Mouse (Mus musculus): ENCODE results near the gene Cnn2.
"Not testable (repeated sequence)": the region's sequence is repeated elsewhere in the genome, so short reads cannot be mapped to it uniquely, and the experiment has no call there.

Cnn2 gene

DNA sequence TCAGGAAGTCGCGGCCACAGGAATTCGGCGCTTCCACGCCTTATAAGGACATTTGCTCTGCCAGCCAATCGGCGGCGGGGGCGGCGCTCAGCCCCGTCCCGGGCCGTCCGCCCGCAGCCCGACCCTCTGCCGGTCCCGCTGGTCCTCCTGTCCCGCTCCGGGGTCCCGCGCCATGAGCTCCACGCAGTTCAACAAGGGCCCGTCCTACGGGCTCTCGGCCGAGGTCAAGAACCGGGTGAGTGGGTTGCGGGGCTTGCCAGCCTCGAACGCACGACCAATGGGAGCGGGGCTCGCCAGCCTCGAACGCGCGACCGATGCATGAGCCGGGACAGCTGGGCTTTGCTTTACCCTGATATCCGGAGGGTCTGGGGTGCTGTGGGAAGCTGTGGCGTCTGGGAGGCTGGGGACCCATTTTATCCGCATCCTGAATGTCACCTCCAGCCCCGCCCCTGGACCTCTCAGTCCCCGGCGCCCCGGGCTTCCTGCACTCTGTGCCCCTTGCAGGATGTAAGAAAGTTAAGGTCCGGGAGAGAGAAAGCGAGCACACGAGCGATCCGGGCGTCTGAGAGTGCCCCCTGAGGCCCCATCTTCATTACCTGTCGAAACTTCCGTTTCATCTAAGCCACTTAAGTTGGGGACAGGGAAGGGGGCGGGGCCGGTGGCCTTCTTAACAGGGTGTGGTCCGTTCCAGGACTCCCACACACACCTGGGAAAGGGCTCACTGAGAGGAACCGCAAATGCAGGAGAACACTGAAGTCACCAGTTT, at the start of gene Cnn2:
Gene Cnn2 (plus strand): TSS at position 79 of the 766 bp plus-strand sequence.
- DNase-seq (ENCODE audit: low read depth, low spot score), result no peak

DNA sequence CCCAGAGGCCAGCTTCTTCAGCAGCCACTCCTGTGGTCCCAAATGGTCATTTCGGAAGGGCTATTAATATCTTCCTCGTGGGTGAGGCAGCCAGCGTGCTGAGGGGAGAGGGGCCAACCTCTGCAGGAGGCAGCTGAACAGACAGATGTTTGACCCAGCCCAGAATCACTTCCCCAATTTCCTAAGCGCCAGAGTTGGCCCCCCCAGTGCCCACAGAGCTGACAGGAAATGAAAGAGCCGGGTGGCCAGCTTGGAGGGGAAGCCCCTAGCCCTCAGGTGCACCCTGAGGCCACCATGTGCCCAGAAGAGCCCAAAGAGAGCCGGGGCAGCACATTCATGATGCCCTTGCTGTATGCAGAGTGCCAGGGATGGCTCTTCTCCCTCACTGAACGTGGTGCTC, 47.6 kb upstream of the Cnn2 start:
- no peak for DNase-seq (ENCODE audit: low read depth, low spot score)

DNA sequence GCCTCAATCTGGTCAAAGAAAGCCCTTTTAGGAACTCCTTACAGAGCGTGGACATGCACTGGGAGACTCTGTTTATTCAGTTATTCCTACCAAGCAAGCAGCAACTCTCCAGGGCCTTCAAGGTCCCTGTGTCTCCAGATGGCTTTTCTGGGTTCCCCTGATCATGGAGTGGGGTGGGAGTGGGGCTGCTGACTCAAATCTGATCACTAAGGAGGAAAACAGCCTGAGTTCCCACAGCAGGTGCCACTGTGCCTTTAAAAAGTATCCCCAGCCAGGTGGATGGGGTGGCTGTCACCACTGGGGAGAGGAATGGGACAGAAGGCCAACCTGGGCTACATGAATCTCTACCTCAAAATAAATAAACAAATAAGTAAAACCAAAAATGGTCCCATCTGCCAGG, 45.4 kb upstream of the Cnn2 start:
- no peak for DNase-seq (ENCODE audit: low read depth, low spot score)

DNA sequence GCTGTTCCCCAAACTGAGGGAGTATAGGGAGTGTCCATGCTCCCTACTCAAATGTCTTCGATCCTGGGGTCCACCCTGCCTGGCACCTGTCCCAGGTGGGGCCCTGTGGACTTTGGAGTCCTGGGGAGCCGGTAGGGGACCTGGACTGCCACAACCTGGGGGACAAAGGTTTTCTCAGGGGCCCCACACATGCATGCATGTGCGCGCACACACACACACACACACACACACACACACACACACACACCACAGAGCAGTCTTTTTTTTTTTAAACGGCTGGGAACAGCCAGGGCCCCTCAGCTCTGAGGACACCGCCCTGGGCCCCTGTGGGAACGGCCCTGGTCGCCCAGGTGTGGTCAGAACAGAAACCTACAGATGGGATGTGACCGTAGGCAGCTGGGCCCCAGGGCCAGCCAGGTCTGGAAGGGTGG, 44.9 kb upstream of the Cnn2 start:
- DNase-seq (ENCODE audit: low read depth, low spot score), result no peak

DNA sequence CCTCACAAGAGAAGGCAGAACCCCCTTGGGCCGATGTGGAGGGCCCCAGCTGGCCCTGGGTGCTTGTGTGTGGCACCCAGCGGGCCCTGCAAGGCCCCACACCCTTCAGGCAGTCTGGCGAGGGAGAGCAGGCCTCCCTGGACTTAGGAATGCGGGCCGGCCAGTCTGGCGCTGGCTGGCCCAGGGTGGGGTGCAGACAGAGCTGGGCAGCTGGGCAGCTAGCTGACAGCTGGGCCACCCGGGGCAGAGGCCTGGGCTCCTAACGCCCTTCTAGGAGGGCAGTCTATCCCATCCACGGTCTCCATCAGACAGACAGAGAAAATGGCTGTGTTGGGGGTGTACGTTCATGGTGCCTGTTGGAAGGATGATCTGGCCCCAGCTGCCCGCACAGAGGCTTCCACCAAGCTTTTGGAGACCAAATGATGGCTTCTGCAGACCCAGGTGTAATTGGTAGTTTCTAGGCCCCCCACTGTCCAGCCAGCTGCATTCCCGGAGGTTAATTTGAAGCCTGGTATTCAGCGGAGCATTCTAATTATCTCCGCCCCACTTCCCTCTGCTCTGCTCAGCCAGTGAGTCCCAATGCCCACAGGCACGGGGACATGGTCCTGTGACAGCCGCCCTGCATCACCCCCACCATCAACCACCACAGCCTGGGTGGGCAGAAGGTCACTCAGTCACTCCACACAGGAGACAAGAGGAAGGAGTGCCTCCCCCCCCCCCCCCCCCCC, 42.7 kb upstream of the Cnn2 start:
- no peak for DNase-seq (ENCODE audit: low read depth, low spot score)

DNA sequence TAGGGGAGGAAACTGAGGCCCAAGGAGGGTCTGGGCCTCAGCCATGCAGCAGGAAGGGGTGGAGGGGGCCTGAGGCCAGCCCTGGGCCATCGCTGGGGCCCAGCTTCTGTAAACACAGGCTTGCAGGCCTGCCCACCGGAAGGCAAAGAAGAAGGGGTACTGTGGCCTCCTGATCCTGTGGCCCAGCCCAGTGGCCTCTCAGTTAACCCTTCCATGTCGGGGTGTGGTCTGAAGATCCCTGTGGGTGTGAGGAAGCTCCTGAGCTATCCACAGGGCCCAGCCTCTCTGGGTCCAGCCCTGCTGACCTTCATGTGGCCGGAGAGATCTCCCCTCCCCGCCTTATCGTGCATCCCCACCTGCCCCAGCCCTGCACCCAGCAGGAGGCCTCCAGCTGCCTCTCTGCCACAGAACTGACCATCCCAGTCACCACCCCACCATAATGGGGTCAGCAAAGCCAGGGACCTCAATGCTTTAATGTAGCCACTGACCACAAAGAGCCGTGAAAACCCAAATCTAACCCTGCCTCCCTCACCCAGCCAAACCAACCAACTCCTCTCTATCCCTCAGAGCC, 41.5 kb upstream of the Cnn2 start:
- no peak for DNase-seq (ENCODE audit: low read depth, low spot score)

DNA sequence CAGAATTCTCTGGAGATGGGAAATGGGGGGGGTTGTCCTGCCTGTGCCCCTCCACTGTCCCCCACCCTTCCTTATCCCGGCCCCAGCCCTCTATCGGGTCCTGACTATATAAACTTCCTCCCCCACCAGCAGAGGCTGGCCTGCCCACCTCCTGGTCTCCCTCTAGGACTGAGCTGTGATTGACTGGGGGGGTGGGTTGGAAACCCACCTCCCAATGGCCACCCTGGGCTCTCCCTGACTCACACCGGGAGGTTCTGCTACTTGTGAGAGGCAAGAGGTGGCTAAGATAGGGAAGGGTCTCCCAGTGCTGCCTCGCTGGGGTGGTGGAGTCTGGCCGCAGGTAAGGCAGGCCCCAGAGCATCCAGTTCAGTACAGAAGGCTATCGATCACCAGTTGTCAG, 40.9 kb upstream of the Cnn2 start:
- no peak for DNase-seq (ENCODE audit: low read depth, low spot score)

DNA sequence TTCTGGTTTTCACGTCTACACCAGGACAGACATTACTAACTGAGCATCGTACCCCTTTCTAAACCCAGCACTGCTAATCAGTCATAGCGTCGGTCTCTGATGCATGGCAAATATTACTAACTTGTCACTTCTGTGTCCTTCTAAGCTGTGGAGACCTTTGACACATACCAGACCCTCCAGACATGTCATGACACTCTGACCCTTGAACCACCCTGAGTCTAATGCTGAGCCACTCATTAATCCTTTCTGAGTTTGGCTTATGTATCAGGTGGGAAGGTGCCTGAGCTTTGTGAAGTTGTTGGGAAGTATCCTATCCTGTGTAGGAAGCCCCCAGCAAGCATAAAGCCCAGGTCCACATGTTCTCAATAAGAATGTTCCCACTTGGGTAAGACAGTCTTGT, 38.5 kb upstream of the Cnn2 start:
- no peak for DNase-seq (ENCODE audit: low read depth, low spot score)

DNA sequence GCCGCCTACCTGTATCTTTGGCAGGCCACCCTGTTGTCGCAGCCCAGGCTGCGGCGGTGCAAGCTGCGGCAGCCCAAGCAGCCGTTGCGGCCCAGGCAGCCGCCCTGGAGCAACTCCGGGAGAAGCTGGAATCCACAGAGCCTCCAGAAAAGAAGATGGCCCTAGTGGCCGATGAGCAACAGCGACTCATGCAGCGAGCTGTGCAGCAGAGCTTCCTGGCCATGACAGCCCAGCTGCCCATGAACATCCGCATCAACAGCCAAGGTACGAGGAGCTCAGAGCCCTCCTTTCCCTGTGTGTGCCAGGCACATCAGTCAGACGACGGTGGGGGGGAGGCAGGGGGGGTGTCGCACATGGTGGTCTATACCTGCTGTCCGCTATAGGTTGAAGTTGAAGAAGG, 37.7 kb upstream of the Cnn2 start:
- no peak for DNase-seq (ENCODE audit: low read depth, low spot score)

DNA sequence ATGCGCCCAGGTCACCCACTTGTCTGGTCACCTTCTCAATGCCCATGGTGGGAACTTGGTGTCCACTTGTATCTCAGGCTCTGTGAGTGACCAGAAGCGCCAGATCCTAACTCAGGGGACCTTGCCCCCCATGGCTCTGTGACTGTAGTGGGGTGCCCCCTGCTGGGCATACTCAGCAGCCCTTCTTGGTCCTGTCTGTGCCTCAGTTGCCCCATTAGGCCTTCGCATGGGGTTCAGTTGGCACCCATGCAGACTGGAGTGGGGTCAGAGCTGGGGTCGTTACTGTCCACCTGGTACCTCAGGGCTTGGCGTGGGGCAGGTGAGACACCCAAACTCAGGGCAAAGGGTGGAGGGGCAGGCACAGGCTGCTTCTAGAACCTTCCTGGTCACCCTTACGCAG, 34.4 kb upstream of the Cnn2 start:
- DNase-seq (ENCODE audit: low read depth, low spot score), result no peak

DNA sequence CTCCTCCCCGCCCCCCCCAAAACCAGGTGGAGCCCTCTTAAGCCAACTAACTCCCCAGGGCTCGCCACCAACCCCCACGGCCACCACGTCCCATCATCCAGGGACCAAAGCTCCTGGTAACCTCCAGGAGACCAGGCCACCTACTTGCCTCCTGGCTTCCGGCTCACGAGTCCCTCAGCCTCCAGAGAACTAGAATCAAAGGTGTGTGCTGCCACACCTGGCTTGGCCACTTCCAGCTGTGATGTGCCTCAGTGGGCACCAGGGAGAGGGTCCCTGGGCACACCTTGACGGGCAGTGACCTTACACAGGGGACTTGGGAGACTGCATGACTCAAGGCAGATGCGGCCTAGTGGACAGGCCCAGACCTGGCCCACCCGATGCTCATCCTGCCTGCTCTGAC, 32.7 kb upstream of the Cnn2 start:
- no peak for DNase-seq (ENCODE audit: low read depth, low spot score)

DNA sequence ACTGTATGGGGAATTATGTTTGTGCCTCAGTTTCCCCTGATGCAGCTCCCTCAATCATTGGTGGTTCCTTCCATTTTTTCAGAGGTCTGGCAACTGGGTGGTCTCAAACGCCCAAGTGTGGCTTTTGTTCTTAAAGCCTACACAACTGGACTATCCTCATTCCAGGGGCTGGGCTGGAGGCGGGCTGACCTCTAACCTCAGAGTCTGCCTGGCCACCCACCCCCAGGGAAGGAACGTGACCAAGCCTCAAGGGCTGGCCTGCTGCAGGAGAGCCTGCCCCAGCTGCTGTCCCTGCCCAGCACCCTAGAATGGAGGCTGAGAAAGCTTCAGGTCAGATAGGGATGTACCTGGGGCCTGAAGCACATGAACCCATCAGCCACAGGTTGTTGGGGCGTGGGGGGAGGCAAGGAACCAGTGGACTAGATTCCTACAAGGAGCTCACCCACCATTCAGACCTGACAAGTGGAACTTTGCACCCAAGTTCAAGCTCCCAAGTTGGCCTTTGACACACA, 31.7 kb upstream of the Cnn2 start:
- DNase-seq (ENCODE audit: low read depth, low spot score), result no peak

DNA sequence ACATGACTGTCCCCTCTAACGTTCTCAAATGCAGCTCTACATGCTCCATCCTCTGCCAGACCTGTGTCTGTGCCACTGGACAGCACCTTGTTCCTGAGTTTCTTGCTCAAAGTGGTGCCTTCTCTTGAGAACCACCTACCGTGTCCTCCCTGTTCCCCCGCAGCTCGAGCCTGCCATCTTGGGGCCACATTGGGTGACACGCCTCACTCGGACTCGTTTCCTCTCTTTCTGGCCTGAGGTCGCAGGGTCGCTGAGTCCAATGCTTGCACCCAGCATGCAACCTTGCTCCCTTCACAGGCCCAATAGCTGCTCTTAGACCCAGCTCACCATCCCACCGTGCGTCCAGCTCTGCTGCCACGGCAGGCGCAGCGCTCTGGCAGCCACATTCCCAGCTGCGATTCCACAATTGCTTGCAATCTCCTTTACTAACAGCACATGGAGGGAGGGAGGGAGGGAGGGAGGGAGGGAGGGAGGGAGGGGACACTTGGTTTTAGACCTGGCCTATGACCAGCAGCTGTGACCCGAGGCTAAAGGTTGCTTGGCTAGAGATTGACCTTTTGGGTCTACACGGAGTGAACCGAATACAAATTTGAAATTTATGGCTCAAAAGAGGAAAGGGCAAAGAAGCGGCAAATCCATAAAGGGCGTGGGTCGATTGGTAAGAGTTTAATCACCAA, 30.1 kb upstream of the Cnn2 start:
- peak; percentile 61 for DNase-seq (ENCODE audit: low read depth, low spot score)

DNA sequence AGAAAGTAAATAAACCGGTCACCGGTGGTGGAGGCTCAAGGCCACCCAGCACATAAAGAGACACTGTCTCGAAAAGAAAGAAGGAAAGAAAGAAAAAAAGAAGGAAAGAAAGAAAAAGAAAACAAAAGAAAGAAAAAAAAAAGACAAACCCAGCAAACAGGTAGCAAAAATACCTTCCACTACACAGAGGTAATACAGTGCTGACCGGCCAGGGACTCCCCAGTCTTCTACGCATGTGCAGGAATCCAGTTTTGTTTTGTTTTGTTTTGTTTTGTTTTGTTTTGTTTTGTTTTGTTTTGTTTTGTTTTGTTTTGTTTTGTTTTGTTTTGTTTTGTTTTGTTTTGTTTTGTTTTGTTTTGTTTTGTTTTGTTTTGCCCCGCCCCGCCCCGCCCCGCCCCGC, 29.0 kb upstream of the Cnn2 start:
- DNase-seq (ENCODE audit: low read depth, low spot score), result not testable (repeated sequence)

DNA sequence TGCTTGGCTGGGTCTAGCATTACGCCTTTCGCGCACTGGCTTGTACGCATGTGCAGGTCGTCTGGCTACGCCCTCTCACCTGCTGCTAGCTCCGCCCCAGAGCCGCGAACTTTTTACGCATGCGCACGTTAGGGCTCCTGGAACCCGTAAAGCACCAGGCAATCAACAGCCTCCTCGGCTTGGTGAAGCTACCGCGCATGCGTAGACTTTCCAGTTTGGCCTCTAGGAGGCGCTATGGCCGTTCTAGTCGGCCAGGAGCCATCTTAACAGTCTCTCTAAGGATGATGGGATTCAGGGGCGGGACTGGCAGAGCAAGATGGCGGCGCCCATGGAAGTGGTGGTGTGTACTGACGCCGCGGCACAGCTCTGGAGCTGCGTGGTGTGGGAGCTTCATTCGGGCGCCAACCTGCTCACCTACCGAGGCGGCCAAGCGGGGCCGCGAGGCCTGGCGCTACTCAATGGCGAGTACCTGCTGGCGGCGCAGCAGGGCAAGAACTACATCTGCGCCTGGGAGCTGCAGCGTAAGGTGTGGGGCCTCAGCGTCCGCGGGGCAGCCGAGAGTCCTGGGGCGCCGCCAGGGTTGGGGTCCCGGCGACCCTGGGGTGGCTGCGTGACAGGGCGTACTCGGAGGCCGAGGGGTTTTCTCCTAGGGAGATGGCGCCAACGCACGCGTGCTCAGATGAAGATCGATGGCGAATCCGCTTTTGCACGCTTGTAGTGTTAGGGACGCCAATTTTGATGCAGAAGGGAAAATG, 28.4 kb upstream of the Cnn2 start, which contains the start of gene Wdr18:
Gene Wdr18 (plus strand): TSS at position 306 of the 755 bp plus-strand sequence.
- peak; percentile 100 for DNase-seq (ENCODE audit: low read depth, low spot score)

DNA sequence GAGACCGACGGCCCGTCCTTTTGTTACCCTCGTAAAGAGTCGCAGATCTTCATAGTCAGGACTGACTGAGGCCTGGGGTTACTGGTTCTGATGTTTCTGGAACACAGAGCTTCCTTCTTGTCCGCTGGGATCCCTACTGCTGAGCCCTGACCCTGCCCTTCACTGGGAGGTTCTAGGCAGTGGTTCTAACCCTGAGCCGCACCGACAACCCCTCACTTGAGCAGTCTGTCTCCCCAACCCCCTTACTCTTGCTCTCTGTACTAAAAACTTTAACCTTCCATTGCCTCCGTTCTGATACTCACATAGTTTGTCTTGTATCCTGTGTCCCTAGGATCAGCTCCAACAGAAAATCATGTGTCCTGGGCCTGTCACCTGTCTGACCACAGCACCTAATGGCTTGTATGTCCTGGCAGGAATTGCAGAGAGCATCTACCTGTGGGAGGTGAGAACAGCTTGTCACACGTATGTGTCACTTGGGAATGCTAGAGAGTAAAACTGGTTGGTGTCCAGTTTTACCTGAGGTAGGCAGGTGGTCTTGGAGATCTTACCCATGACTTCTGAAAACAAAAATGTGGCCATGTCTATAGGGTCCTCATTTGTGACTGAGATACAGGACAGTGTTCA, 27.6 kb upstream of the Cnn2 start:
- DNase-seq (ENCODE audit: low read depth, low spot score), result no peak

DNA sequence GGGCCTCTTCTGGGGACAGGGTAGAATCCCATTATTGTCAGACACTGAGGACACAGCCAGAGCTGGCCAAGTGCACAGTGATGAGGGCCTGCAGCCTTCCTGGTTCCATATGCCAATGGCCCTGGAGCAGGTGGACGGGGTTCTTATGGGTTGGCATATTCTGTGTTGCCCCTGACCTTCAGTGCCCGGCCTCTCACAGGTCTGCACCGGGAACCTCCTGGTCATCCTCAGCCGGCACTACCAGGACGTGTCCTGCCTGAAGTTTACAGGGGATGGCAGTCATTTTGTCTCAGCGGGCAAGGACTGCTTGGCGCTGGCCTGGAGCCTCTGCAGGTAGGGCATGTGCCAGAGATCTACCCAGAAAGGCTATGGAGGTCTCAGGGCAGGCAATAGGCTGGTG, 23.7 kb upstream of the Cnn2 start:
- no peak for DNase-seq (ENCODE audit: low read depth, low spot score)

DNA sequence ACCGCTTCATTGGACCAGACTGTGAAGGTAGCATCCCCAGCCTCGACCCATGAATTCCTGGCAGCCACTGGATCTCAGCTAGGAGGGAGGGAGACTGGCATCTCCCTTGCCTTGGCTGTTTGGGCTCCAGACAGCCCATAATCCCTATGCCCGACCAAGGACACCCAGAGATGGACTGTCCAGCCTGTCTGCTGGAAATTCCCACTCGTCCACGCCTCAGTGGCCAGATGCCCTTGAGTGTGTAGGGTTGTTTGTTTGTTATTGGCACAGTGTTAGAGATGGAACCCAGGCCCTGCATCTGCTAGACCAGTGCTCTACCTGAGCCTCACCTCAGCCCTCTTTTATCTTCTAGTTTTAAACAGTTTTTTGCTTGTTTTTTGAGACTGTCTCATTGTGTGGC, 23.1 kb upstream of the Cnn2 start:
- DNase-seq (ENCODE audit: low read depth, low spot score), result no peak

DNA sequence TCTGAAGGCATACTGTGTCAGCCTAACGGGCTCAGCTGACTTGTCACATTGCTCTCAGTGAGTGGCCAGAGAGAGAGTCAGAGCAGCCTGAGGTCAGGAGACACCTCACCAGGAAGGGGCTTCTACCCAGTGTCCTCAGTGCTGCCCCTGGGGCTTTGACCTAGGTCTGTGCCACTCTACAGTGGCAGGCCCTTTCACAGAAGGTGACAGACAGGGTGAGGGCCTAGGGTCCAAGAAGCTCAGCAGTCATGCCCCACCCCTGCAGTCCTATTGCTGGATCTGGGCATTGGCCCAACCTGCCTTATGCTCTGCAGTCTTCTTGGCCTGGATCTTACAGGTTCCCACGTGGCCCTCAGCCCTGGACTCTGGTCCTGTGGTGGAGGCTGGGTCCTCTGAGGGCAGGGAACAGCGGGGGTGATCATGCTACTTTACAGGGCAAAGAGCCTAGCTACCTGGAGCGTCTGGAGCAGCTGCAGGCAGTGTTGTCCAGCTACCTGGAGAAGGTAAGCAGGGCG, 21.4 kb upstream of the Cnn2 start:
- DNase-seq (ENCODE audit: low read depth, low spot score), result no peak

DNA sequence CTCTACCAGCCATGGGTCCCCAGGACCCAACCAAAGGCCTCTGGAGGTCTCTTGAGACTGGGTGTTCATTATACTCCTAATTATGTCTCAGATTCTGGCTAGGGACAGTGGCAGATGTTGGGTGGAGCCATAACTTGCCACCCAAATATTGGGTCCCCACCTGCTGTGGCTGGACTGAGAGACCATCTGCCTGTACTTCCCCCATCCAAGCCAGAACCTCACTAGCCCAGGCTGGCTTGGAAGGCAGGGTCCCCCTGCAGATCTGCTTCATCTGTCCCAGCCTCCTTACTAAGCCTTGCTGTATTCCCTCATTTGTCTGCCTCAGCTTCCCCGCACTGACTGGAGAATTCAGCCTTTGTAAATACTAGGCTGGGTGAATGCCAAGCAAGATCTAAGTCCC, 20.2 kb upstream of the Cnn2 start:
- DNase-seq (ENCODE audit: low read depth, low spot score), result no peak

DNA sequence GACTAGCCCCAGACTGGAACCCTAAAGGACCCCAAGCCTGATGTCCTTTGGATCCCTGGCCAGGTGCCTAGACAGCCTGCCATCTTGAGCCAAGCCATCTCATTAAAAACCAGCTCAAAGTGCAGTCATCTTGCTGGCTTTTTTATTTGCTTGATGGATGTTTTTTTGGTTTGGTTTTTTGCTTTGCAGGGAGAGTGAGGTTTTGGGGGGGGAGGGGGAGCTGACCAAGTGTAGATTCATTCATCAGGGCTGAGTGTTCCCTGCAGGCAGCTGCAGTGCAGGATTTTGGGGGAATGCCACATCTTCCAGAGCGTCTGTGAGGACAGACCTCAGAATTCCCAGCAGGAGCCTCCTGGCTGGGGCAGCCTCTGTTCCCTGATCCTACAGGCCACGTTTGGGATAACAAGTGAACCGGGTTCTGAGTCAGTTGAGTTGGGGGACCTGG, 19.2 kb upstream of the Cnn2 start:
- no peak for DNase-seq (ENCODE audit: low read depth, low spot score)

Measured in embryo, embryonic 11.5 days (tissue).